ENCODE assay signal across 8 mouse cellular contexts in genomic region chr9:105395218-105395627, GRCm38 (mm10). TPM values are rescaled to one million over a fixed set of nuclear protein-coding genes. Genes with fewer than 3 reads are reported as not detected.
A peak's percentile ranks its signal among the peaks of the same experiment; 100 is the strongest.
DNase-seq lines count a peak whose midpoint lies in the region; ATAC-seq and TF ChIP-seq lines count a peak whose summit lies in the region.

Gene Aste1 (plus strand): TSS chr9:105395392.
Gene Nek11 (minus strand): TSS chr9:105395524.

- H3K9me3 ChIP-seq in ES-E14 (ENCODE audit: control insufficient read depth, insufficient read depth, low read depth, low read length) = no peaks in the 10 kb centered on the region
- H3K9me3 ChIP-seq in forebrain, embryonic 15.5 days = no peaks in the 10 kb centered on the region

- WGBS in forebrain, embryonic 15.5 days = under 1% methylated on average over 44 of the region's 44 CpGs
- WGBS in lung, adult 2 months = under 1% methylated on average over 44 of the region's 44 CpGs

- peak within 1 kb of the TSS; percentile 81 for H3K4me2 ChIP-seq in forebrain, embryonic 15.5 days (replicated peaks)

- DNase-seq in ES-E14 (ENCODE audit: low read depth, low spot score) = peak; percentile 92
- DNase-seq in cerebellum, adult 11-12 months = peak; percentile 86
- DNase-seq in heart, postnatal 25 days (ENCODE audit: low spot score) = peak; percentile 86
- DNase-seq in layer of hippocampus, adult 18-20 months (ENCODE audit: low spot score in 2 of 2) = peak; percentile 84 to 95
- DNase-seq in lung, adult 2 months = peak; percentile 95
- peak; percentile 85 to 87 for DNase-seq in thymus, adult 18-20 months

- peaks cover 0 to 4% of the 10 kb centered on the region in 2 experiments; a peak in 1 of 4 replicates for H3K4me1 ChIP-seq in ES-E14 (ENCODE audit: control insufficient read depth in 2 of 2, insufficient read depth in 2 of 2, low read length in 2 of 2, poor library complexity in 1 of 2)
- peaks cover 35% of the 10 kb centered on the region for H3K4me1 ChIP-seq in forebrain, embryonic 15.5 days
- H3K4me1 ChIP-seq in lung, adult 2 months (ENCODE audit: control insufficient read depth, insufficient read depth, low read length) = peaks cover 2% of the 10 kb centered on the region

- in situ Hi-C loops in ES-E14 (cut with MboI; ENCODE audit: low sequenced_read_pairs in 2 of 2, unreplicated experiment in 2 of 2) = loop anchor here (25.0 kb wide), 1 partner anchor 858 kb away; the partner anchor contains the start of gene Cpne4 (in 2 of the 2)

- peak within 1 kb of the TSS; percentile 74 for H3K27ac ChIP-seq in ES-E14 (ENCODE audit: insufficient read depth, low read depth, low read length, poor library complexity, severe bottlenecking)
- H3K27ac ChIP-seq in forebrain, embryonic 15.5 days (replicated peaks) = peak within 1 kb of the TSS; percentile 90

- H3K9ac ChIP-seq in ES-E14 (ENCODE audit: insufficient read depth, low read depth, low read length, poor library complexity, severe bottlenecking) = peak within 1 kb of the TSS; percentile 92
- H3K9ac ChIP-seq in forebrain, embryonic 15.5 days (replicated peaks) = peak within 1 kb of the TSS; percentile 70

- H3K4me3 ChIP-seq in ES-E14 (ENCODE audit: insufficient read depth in 1 of 2, low read depth in 1 of 2, low read length in 2 of 2, poor library complexity in 1 of 2, severe bottlenecking in 1 of 2) = peak within 1 kb of the TSS; percentile 77 to 83
- peak within 1 kb of the TSS; percentile 88 for H3K4me3 ChIP-seq in forebrain, embryonic 15.5 days
- H3K4me3 ChIP-seq in lung, adult 2 months (replicated peaks; ENCODE audit: extremely low read depth, low read depth, low read length) = peak within 1 kb of the TSS; percentile 76

- ATAC-seq in forebrain, embryonic 15.5 days (replicated peaks) = peak; percentile 97
- ATAC-seq in neutrophil, adult 5-6 weeks (ENCODE audit: extremely low read depth, insufficient number of reproducible peaks, low FRiP score, poor library complexity, severe bottlenecking) = peak; percentile 98

- H3K36me3 ChIP-seq in ES-E14 (ENCODE audit: control insufficient read depth, insufficient read depth, low read length, poor library complexity, severe bottlenecking) = peaks cover 7% of the 10 kb centered on the region
- peaks cover 14% of the 10 kb centered on the region; the same call in 1 of the 2 replicates for H3K36me3 ChIP-seq in forebrain, embryonic 15.5 days

- TF ChIP-seq POLR2A in lung, adult 2 months (IDR thresholded peaks at IDR 0.05; ENCODE audit: borderline replicate concordance, extremely low read depth, low read depth, low read length) = peak; percentile 7; the same call in 1 of the 2 replicates

- no peaks in the 10 kb centered on the region; the same call in 1 of the 2 replicates for H3K27me3 ChIP-seq in forebrain, embryonic 15.5 days

- TF ChIP-seq CTCF in lung, adult 2 months (IDR thresholded peaks at IDR 0.05; ENCODE audit: insufficient read depth, low read length) = no peak

- intact Hi-C loops in heart, postnatal 25 days (cut with DNase I) = loop anchor here (5.0 to 10.0 kb wide), 4 partner anchors 102 to 1050 kb away; partner anchors contain the start of genes Abhd14a, Abhd14b, Mrpl3 and Nudt16

TF ChIP-seq in ES-E14, 5 proteins besides CTCF, POLR2A, EP300 and RAD21:
- TF ChIP-seq CHD2 (IDR thresholded peaks at IDR 0.05; ENCODE audit: low read depth, low read length) (no peak), HCFC1 (IDR thresholded peaks at IDR 0.05; ENCODE audit: borderline replicate concordance, insufficient read depth, low read length) (0 out of 2 replicates have a peak, but pooled peaks have one; percentile 37)

RNA-seq across cellular contexts. Expression of gene Aste1, which starts in this region (rescaled TPM):
- 14.0 and 14.5 TPM in 2 replicates for total RNA-seq in ES-E14 (2012; rRNA removed)
- polyA plus RNA-seq in forebrain, embryonic 15.5 days (2015; fragmentation: Nextera tagmentation; extraction: Ambion mirVana) = 13.0 and 13.7 TPM in 2 replicates
- 1 to 10 TPM; 5.8 to 6.4 TPM for total RNA-seq in heart, postnatal 25 days (2021)
- total RNA-seq in layer of hippocampus, adult 18-20 months (2021) = 10 to 100 TPM in 1 of 2 experiments, 1 to 10 TPM in 1; 9.4 to 11.0 TPM
- polyA plus RNA-seq in lung, adult 2 months (2012; rRNA removed) = 4.0 and 4.6 TPM in 2 replicates
- total RNA-seq in neutrophil, adult 5-6 weeks (2017) = 22.6 and 26.2 TPM in 2 replicates

RNA-seq across cellular contexts. Expression of gene Nek11, which starts in this region (rescaled TPM):
- total RNA-seq in ES-E14 (2012; rRNA removed) = 0.04 and 0.11 TPM in 2 replicates
- polyA plus RNA-seq in forebrain, embryonic 15.5 days (2015; fragmentation: Nextera tagmentation; extraction: Ambion mirVana) = 1.7 and 3.1 TPM in 2 replicates
- not detected for total RNA-seq in heart, postnatal 25 days (2021)
- 1 to 10 TPM; 1.4 to 1.6 TPM for total RNA-seq in layer of hippocampus, adult 18-20 months (2021)
- polyA plus RNA-seq in lung, adult 2 months (2012; rRNA removed) = 0.75 and 1.3 TPM in 2 replicates
- 0.23 TPM in 1 of 2 replicates, not detected in the other for total RNA-seq in neutrophil, adult 5-6 weeks (2017)

Comparison
In these comparisons a context has a peak if more than half of its experiments do, and no peak if none do; other contexts are left out.
1. Peak in every context shown above with its lines: DNase-seq, ATAC-seq, H3K4me3 ChIP-seq and H3K27ac ChIP-seq.